Mouse (Mus musculus): ENCODE results near the gene Gm9376. TPM values are rescaled to one million over a fixed set of nuclear protein-coding genes. Genes with fewer than 3 reads are reported as not detected.

Gm9376 gene
- polyA plus RNA-seq, 1 experiment from 2014 or later: not detected

DNA sequence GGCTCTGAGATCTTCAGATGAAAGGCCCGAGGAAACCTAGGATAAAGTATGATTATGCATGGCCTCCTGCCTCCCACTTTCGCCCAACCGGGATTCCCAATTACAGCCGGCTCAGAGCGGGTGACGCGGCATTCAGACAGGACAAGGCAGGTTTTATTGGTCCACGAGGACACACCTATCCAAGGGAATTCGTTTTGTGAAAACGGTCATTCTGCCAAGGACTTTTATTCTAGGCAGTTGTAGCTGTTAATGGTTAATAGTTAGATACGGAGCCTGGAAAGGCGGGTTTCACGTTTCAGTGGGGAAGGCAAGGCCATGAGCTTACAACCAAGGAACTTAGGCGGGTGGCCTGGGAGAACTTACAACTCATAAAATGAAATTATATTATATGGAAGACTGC lies 16.2 kb downstream of the Gm9376 start:
- Histone ChIP-seq H3K4me1 (replicated peaks) (no peaks in the 10 kb centered on the region), H3K4me2 (no peak overlapping the region), H3K4me3 (no peak overlapping the region), H3K9ac (no peak overlapping the region), H3K36me3 (no peaks in the 10 kb centered on the region), H3K27ac (no peak overlapping the region), H3K27me3 (no peaks in the 10 kb centered on the region), H3K9me3 (replicated peaks) (no peaks in the 10 kb centered on the region)
- no peak for ATAC-seq (replicated peaks; ENCODE audit: insufficient number of reproducible peaks, insufficient read depth, low FRiP score, low read depth)
- 76% methylated on average over 14 of the region's 14 CpGs for WGBS

DNA sequence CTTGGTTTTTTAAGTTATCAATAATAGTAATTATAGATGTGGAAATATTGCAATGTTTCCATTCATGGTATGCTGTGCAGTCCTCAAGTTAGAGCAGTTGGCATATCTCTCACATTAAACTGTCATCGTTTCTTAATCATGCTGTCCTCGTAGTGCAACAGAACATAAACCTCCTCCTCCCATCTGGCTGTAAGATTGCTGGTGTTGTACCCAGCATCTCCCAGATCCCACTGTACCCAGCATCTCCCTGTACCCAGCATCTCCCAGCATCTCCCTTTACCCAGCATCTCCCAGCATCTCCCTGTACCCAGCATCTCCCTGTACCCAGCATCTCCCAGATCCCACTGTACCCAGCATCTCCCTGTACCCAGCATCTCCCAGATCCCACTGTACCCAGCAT lies 19.3 kb downstream of the Gm9376 start:
- no peaks in the 10 kb centered on the region for H3K4me1 ChIP-seq (replicated peaks)
- H3K27me3 ChIP-seq: no peaks in the 10 kb centered on the region
- 83% methylated on average over 2 of the region's 2 CpGs for WGBS
- H3K4me2 ChIP-seq: no peak overlapping the region
- H3K36me3 ChIP-seq: no peaks in the 10 kb centered on the region
- no peak overlapping the region for H3K27ac ChIP-seq
- H3K9ac ChIP-seq: no peak overlapping the region
- no peaks in the 10 kb centered on the region for H3K9me3 ChIP-seq (replicated peaks)
- ATAC-seq (replicated peaks; ENCODE audit: insufficient number of reproducible peaks, insufficient read depth, low FRiP score, low read depth): no peak
- H3K4me3 ChIP-seq: no peak overlapping the region

DNA sequence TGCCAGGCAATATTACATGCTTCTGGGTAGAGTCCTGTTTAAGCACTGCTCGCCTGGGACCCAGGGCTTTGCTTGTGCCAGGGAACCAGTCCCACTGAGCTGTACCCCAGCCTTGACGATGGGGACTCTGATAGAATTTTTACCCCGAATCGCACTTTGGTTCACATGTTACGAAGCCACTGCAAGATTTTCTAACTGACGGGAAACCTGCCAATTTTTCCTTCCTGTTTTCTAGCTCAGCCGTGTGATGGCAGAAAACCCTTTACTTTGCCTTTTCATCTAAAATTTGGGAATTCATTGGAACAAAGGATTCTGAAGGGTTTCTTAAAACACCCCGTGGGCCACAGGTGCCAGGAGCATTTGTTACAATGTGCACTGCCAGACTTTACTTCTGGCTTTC lies 22.4 kb downstream of the Gm9376 start:
- H3K27ac ChIP-seq: no peak overlapping the region
- ATAC-seq (replicated peaks; ENCODE audit: insufficient number of reproducible peaks, insufficient read depth, low FRiP score, low read depth): no peak
- no peaks in the 10 kb centered on the region for H3K9me3 ChIP-seq (replicated peaks)
- no peak overlapping the region for H3K4me2 ChIP-seq
- no peaks in the 10 kb centered on the region for H3K27me3 ChIP-seq
- 69% methylated on average over 8 of the region's 8 CpGs for WGBS
- no peaks in the 10 kb centered on the region for H3K36me3 ChIP-seq
- no peak overlapping the region for H3K4me3 ChIP-seq
- no peaks in the 10 kb centered on the region for H3K4me1 ChIP-seq (replicated peaks)
- no peak overlapping the region for H3K9ac ChIP-seq

DNA sequence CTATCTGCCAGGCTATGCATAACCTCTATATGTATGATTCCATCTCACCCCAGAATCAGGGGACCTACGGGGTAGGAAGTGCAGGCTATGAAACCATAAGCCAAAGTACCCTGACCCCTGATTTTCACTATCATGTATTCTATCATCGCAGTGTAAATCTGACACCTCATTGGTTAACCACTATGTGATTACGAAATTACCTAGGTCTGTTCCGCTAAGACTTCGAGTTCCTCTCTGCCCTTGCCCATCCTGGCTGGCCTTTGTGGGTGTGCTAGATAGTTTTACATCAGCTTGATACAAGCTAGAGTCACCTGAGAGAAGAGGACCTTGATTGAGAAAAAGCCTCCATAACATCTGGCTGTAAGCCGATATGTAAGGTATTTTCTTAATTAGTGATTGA lies 23.2 kb downstream of the Gm9376 start:
- Histone ChIP-seq H3K4me2 (no peak overlapping the region), H3K27ac (no peak overlapping the region), H3K4me1 (replicated peaks) (no peaks in the 10 kb centered on the region), H3K9ac (no peak overlapping the region), H3K4me3 (no peak overlapping the region), H3K36me3 (no peaks in the 10 kb centered on the region), H3K27me3 (no peaks in the 10 kb centered on the region), H3K9me3 (replicated peaks) (no peaks in the 10 kb centered on the region)
- no peak for ATAC-seq (replicated peaks; ENCODE audit: insufficient number of reproducible peaks, insufficient read depth, low FRiP score, low read depth)
- WGBS: 83% methylated on average over 6 of the region's 6 CpGs

DNA sequence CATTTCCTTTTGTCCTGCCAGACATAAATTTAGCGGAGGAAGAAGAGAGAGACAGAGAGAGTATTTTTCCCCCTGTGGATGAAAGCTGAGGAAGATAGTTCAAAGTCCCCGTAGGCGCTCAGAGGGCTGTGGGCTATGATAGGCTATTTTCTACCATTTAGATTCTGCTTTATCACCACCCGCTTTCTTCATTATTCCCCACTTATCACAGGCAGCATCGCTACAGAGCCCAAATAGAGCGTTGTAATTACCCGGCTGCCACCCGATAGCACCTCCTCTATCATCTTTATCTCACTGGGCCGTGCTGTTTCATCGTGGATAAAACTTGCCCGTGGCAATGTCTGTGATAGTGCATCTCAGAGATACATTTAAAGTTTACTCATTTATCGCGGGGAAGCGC lies 35.8 kb downstream of the Gm9376 start:
- Histone ChIP-seq H3K9me3 (replicated peaks) (no peaks in the 10 kb centered on the region), H3K27ac (no peak overlapping the region), H3K4me3 (no peak overlapping the region), H3K36me3 (no peaks in the 10 kb centered on the region), H3K4me2 (no peak overlapping the region), H3K27me3 (no peaks in the 10 kb centered on the region; the same call in 1 of the 2 replicates), H3K4me1 (replicated peaks) (peaks cover 4% of the 10 kb centered on the region; the same call in 1 of the 2 replicates), H3K9ac (no peak overlapping the region)
- 70% methylated on average over 14 of the region's 14 CpGs for WGBS
- ATAC-seq (replicated peaks; ENCODE audit: insufficient number of reproducible peaks, insufficient read depth, low FRiP score, low read depth): no peak

DNA sequence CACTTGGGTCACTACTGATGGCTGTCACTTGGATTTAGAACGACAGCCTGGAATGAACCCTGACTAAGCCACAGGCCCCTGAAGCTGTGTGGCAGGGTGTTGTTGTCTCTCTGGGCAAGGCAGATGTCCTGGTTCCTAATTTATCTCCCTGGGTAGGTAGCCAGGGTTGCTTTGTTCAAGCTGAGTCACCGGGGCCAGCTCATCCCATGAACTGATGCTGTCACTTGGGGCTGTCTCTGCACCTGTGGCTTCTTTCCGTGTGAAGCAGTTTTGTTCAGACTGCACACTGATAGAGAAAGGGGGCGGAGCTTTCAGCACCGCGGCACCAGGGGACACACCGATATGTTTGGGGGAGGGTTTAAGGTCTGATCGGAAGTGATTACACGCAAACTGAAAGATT lies 37.8 kb downstream of the Gm9376 start:
- Histone ChIP-seq H3K4me2 (no peak overlapping the region), H3K27ac (no peak overlapping the region), H3K36me3 (no peaks in the 10 kb centered on the region), H3K9ac (no peak overlapping the region), H3K27me3 (no peaks in the 10 kb centered on the region; the same call in 1 of the 2 replicates), H3K4me1 (replicated peaks) (peaks cover 4% of the 10 kb centered on the region; the same call in 1 of the 2 replicates), H3K4me3 (no peak overlapping the region), H3K9me3 (replicated peaks) (no peaks in the 10 kb centered on the region)
- 69% methylated on average over 9 of the region's 9 CpGs for WGBS
- no peak for ATAC-seq (replicated peaks; ENCODE audit: insufficient number of reproducible peaks, insufficient read depth, low FRiP score, low read depth)

DNA sequence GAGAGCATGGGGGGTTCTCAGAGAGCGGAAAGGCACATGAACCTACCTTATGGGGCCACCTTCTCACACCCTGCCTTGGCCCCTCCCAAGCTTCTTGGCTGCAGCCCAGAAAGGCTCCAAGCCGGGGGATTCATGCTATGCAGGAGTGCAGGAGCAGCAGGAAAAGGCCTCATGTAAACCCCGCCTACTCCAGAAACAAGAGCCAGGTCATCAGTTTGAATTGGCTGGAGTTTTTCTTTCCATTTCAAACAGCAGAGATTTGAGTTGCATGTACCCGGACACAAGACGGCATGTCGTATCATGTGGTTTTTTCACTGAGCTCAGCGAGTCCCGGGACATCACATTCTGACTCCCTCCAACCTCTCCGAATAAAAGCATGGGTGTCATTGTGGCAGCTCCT lies 39.2 kb downstream of the Gm9376 start:
- WGBS: 46% methylated on average over 9 of the region's 9 CpGs
- Histone ChIP-seq H3K9ac (no peak overlapping the region), H3K27ac (no peak overlapping the region), H3K4me3 (no peak overlapping the region), H3K4me1 (replicated peaks) (peaks cover 4% of the 10 kb centered on the region; the same call in 1 of the 2 replicates), H3K4me2 (peak overlapping the region; percentile 9; the same call in 1 of the 2 replicates), H3K9me3 (replicated peaks) (no peaks in the 10 kb centered on the region), H3K36me3 (no peaks in the 10 kb centered on the region), H3K27me3 (no peaks in the 10 kb centered on the region)
- ATAC-seq (replicated peaks; ENCODE audit: insufficient number of reproducible peaks, insufficient read depth, low FRiP score, low read depth): 0 out of 2 replicates have a peak, but pooled peaks have one; percentile 31

DNA sequence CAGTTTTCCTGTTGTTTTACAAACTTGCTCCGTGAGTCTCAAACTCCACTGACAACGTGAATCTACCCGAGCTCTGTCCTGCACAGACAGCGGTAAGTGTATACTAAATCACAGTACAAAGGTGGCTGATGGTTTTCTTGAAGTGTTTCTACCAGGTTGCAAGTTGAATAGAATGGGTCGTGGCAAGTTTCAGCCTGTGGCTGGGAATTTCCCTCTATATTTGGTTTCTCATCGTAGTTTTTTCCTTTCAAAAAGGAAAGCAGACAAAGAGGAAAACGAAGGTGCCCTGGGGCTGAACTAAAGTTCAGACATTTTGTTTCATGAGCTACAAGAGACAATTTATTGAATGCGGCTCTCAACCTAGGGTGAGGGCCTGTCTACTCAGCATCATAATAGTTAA lies 40.3 kb downstream of the Gm9376 start:
- peaks cover 4% of the 10 kb centered on the region; the same call in 1 of the 2 replicates for H3K4me1 ChIP-seq (replicated peaks)
- H3K27ac ChIP-seq: no peak overlapping the region
- H3K36me3 ChIP-seq: no peaks in the 10 kb centered on the region
- H3K4me3 ChIP-seq: no peak overlapping the region
- H3K9ac ChIP-seq: no peak overlapping the region
- no peaks in the 10 kb centered on the region for H3K9me3 ChIP-seq (replicated peaks)
- H3K4me2 ChIP-seq: no peak overlapping the region
- no peak for ATAC-seq (replicated peaks; ENCODE audit: insufficient number of reproducible peaks, insufficient read depth, low FRiP score, low read depth)
- WGBS: 78% methylated on average over 8 of the region's 8 CpGs
- no peaks in the 10 kb centered on the region for H3K27me3 ChIP-seq

DNA sequence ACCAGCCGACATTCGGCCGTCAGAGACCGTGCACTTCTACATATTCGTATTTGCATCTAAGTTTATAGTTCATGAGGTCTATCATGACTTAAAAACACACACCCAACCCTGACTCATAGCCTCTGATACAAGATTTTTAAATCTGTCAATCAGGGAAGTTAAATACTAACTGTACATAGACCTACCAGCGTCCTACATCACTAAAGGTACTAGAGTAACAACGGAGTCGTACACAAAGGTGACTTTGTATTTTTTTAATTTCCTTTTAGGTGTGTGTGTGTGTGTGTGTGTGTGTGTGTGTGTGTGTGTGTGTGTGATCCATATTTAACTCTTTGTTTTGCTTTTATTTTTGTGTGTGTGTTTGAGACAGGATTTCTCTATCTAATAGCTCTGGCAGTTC lies 44.9 kb downstream of the Gm9376 start:
- Histone ChIP-seq H3K9ac (no peak overlapping the region), H3K27me3 (no peaks in the 10 kb centered on the region), H3K4me2 (no peak overlapping the region), H3K36me3 (no peaks in the 10 kb centered on the region), H3K27ac (no peak overlapping the region), H3K9me3 (replicated peaks) (no peaks in the 10 kb centered on the region), H3K4me1 (replicated peaks) (no peaks in the 10 kb centered on the region), H3K4me3 (no peak overlapping the region)
- ATAC-seq (replicated peaks; ENCODE audit: insufficient number of reproducible peaks, insufficient read depth, low FRiP score, low read depth): no peak
- 89% methylated on average over 8 of the region's 8 CpGs for WGBS

DNA sequence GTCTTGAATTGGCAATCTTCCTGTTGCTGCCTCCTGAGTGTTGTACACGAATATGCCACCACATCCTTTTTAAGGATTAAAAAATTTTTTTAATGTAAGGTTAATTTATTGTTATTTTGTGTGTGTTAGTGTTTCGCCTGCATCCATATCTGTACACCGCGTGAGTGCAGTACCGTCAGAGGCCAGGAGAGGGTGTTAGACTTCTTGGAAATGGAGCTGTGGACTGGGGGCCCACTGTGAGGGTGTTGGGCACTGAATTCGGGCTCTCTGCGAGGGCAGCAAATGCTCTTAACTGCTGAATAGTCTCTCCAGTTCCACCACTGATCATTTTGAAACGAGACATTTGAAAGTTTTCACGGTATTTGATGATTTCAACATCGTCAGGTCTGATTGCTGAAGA lies 45.9 kb downstream of the Gm9376 start:
- no peak for ATAC-seq (replicated peaks; ENCODE audit: insufficient number of reproducible peaks, insufficient read depth, low FRiP score, low read depth)
- no peaks in the 10 kb centered on the region for H3K36me3 ChIP-seq
- H3K9ac ChIP-seq: no peak overlapping the region
- H3K27ac ChIP-seq: no peak overlapping the region
- 82% methylated on average over 10 of the region's 10 CpGs for WGBS
- no peaks in the 10 kb centered on the region for H3K27me3 ChIP-seq
- no peaks in the 10 kb centered on the region for H3K9me3 ChIP-seq (replicated peaks)
- H3K4me2 ChIP-seq: no peak overlapping the region
- H3K4me1 ChIP-seq (replicated peaks): no peaks in the 10 kb centered on the region
- H3K4me3 ChIP-seq: no peak overlapping the region

DNA sequence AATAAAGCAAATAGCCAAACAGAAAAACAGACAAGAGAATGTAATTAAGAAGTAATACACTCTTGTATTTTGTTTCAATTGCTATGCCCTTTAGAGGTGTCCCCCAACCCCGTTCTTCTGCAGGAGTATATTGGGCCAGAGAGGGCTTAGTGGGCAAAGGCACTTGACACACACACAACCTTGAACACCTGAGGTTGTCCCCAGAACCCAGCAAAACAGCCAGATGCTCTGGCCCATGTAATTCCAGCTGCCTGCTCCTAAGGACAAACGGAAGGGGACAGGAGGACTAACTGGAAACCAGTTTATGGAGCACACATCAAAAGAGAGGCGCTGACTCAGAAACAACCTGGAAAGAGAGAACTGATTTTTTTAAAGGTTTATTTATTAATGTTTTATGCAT lies 47.2 kb downstream of the Gm9376 start:
- Histone ChIP-seq H3K4me2 (no peak overlapping the region), H3K9me3 (replicated peaks) (no peaks in the 10 kb centered on the region), H3K27me3 (0 out of 2 replicates have a peak, but pooled peaks cover 5% of the 10 kb centered on the region), H3K4me3 (no peak overlapping the region), H3K27ac (no peak overlapping the region), H3K9ac (no peak overlapping the region), H3K36me3 (no peaks in the 10 kb centered on the region), H3K4me1 (replicated peaks) (no peaks in the 10 kb centered on the region)
- no peak for ATAC-seq (replicated peaks; ENCODE audit: insufficient number of reproducible peaks, insufficient read depth, low FRiP score, low read depth)
- 87% methylated on average over 3 of the region's 3 CpGs for WGBS

DNA sequence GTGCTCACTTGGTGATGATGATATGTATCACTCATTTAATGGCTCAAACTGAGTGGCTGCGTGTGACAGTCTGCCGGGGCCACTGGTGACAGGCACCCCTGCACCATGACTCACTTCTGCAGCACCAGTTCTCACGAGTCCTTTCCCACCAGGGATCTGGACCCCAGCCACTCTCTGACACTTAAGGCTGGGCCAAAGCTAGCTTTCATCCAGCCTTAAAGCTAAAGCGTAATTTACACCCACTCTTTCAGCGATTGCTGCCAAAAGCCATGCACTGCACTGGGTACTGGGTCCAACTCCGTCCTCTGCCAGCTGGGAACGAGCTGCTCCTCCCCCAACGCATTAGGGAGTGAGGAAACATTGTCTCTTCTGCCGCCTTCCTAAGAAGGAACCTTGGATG lies 50.5 kb downstream of the Gm9376 start:
- Histone ChIP-seq H3K9me3 (replicated peaks) (no peaks in the 10 kb centered on the region), H3K9ac (no peak overlapping the region), H3K27me3 (peaks cover 29% of the 10 kb centered on the region), H3K4me3 (no peak overlapping the region), H3K4me2 (no peak overlapping the region), H3K4me1 (replicated peaks) (0 out of 2 replicates have a peak, but pooled peaks cover 1% of the 10 kb centered on the region), H3K36me3 (no peaks in the 10 kb centered on the region), H3K27ac (no peak overlapping the region)
- no peak for ATAC-seq (replicated peaks; ENCODE audit: insufficient number of reproducible peaks, insufficient read depth, low FRiP score, low read depth)
- 64% methylated on average over 9 of the region's 9 CpGs for WGBS

Measured in heart, embryonic 15.5 days (tissue).